Mouse (Mus musculus) Patski (cell line): ENCODE measurements at regions not wholly inside any gene's neighbourhood (a gene's known extent, or its start where the extent isn't known, plus 50 kb on each side); places are given as distances from the start of the nearest gene placed in this dataset.
A peak's percentile ranks its signal among the peaks of the same experiment; 100 is the strongest.

Experiments
- ATAC-seq: fragments of 100-300 bp; one replicate; pipeline ENCODE4 v1.8.0; 2021
- CTCF ChIA-PET: fragments of 350-600 bp; sonication (Branson Sonifier 250); formaldehyde crosslinking; loops from one replicate; lab custom pipeline; 2022; ENCODE audit warnings: inconsistent platforms; lab: Charles Lee
- POLR2A ChIA-PET: fragments of 350-600 bp; sonication (Branson Sonifier 250); formaldehyde crosslinking; loops from one replicate; lab custom pipeline; 2022; ENCODE audit warnings: antibody characterized with exemption, inconsistent platforms; lab: Charles Lee
- DNase-seq: peaks from one replicate; pipeline ENCODE4 v3.0.0-alpha.2; 2011; ENCODE audit warnings: low read depth, low spot score
- H3K27me3 ChIP-seq: fragments of 371-371 bp; one replicate; pipeline ENCODE4 v1.5.1; 2021
- CTCF ChIP-seq: fragments of 100-300 bp; IDR thresholded peaks from one replicate; pipeline ENCODE4 v1.5.1; 2021
- in situ Hi-C: fragments of 300-500 bp; cut with MboI; formaldehyde crosslinking; loops from 3 replicates; pipeline ENCODE4 v1.11.1; 2018; ENCODE audit warnings: low pct_unique_long_range_greater_than_20kb, mixed read lengths

- in situ Hi-C loops: no loop called here
- no peak for TF ChIP-seq CTCF
- H3K27me3 ChIP-seq: no peaks in the 10 kb centered on the region
- ChIA-PET POLR2A (no interaction called here), CTCF (no interaction called here)
- DNase-seq (no peak), ATAC-seq (no peak)
These were observed 441.6 kb upstream of the A1bg start for GRCm38 (mm10) chr15:61364461-61364860.

GRCm38 (mm10) chr15:61361254-61361653, 438.4 kb upstream of the A1bg start:
- POLR2A ChIA-PET: no interaction called here
- ATAC-seq: no peak
- CTCF ChIA-PET: interaction anchor here (1.1 kb wide), 1 partner anchor 21 kb away, joined by 3 read pairs; no protein-coding TSS in a partner anchor
- no peaks in the 10 kb centered on the region for H3K27me3 ChIP-seq
- no peak for DNase-seq
- in situ Hi-C loops: no loop called here
- TF ChIP-seq CTCF: no peak

- in situ Hi-C loops: no loop called here
- no peak for TF ChIP-seq CTCF
- no peaks in the 10 kb centered on the region for H3K27me3 ChIP-seq
- DNase-seq (no peak), ATAC-seq (peak; percentile 44)
- CTCF ChIA-PET: no interaction called here
- POLR2A ChIA-PET: no interaction called here
These were observed 432.5 kb upstream of the A1bg start for GRCm38 (mm10) chr15:61355344-61355743.

DNA sequence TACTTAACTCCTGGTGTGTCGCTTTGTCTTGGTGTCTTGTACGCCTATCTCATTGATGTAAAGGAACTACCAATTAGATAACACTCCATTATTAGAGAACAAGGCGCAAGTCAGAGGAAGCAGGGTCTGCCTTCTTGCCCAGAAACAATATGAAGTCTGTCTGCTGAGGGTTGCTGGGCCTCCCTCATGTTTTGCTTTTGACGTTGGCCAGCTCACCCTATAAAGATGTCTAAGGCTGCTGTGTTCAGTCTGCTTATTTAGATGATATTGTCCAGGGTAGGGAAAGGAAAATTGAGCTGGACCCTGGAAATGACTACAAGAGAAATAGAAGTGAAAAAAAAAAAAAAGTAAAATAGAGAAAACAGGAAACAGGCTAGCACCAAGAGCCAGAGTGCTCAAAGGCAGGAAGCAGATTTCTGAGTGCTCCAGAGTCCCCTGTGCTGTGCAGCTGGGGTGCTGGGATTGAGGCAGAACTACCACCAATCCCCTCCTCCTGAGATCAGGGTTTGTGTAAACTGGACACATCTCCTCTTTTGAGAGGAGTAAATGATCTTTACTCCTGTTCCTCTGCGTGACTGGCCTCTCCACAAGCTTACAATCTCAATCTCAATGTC, 429.0 kb upstream of the A1bg start:
- in situ Hi-C loops: no loop called here
- ATAC-seq: no peak
- no peaks in the 10 kb centered on the region for H3K27me3 ChIP-seq
- POLR2A ChIA-PET: interaction anchor here (0.5 kb wide), 1 partner anchor 13 kb away, joined by 3 read pairs; no protein-coding TSS in a partner anchor
- no peak for DNase-seq
- no peak for TF ChIP-seq CTCF
- CTCF ChIA-PET: interaction anchor here (0.8 kb wide), 1 partner anchor 11 kb away, joined by 3 read pairs; no protein-coding TSS in a partner anchor

DNA sequence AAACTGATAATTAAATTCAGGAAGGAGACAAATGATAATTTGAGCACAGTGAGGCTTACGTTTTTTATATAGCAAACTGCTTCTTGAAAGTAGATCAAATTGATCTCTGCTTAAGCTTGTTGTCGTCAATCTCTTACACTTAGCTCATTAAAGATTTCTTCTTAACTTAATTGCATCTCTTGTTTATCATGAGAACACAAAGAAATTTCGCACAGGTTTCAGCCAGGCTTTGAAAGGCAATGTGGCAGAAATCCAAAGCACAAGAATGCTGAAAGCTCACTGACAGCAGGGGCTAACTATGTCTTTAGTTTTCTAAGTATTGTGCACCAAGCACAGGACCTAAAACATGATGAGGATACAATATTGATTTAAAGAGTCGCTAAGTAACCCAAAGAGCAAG, 422.3 kb upstream of the A1bg start:
- POLR2A ChIA-PET: no interaction called here
- ATAC-seq: no peak

DNA sequence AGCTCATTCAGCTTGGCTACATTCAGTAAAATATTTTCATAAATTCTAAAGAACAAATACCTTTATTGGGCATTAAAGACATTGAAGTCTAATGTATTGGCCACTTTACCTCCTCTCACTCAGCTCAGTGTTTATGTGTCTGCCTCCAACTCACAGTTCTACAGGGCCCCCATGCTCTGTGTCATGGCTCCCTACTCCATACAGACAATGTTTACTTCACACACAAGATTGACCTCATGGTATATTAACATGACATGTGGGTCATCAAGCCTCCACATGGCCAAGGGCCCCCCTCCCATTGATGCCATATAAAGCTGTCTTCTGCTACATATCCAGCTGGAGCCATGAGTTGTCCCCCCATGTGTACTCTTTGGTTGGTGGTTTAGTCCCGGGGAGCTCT, 419.8 kb upstream of the A1bg start:
- ATAC-seq (no peak), DNase-seq (no peak)
- no peak for TF ChIP-seq CTCF
- CTCF ChIA-PET: interaction anchor here (1.6 to 1.7 kb wide), 2 partner anchors 9 to 14 kb away, joined by 4 read pairs; no protein-coding TSS in a partner anchor
- no peaks in the 10 kb centered on the region for H3K27me3 ChIP-seq
- in situ Hi-C loops: no loop called here
- POLR2A ChIA-PET: no interaction called here

More for the DNA sequence above, 422.3 kb upstream of the A1bg start:
- CTCF ChIA-PET: interaction anchor here (1.0 kb wide), 1 partner anchor 15 kb away, joined by 4 read pairs; no protein-coding TSS in a partner anchor
- in situ Hi-C loops: no loop called here
- DNase-seq: no peak
- TF ChIP-seq CTCF: no peak
- no peaks in the 10 kb centered on the region for H3K27me3 ChIP-seq

GRCm38 (mm10) chr15:61327925-61328324, 405.1 kb upstream of the A1bg start:
- H3K27me3 ChIP-seq: no peaks in the 10 kb centered on the region
- no peak for ATAC-seq
- ChIA-PET POLR2A (no interaction called here), CTCF (no interaction called here)
- no peak for TF ChIP-seq CTCF
- in situ Hi-C loops: no loop called here
- no peak for DNase-seq

DNA sequence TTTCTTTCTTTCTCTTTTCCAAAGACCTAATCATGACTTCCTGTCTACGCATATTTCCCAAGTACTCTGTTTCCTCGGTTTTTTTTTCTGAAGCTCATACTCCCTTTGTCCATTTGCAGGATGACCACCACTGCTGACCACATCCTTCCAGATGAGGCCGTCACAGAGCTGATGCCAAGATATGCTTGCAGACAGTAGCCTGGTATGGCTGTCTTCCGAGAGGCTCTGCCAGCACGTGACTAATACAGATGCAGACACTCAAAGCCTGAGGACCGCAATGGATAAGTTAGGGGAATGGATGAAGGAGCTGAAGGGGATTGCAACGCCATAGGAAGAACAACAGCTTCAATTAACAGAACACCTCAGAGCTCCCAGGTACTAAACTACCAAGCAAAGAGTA, 399.4 kb upstream of the A1bg start:
- in situ Hi-C loops: no loop called here
- ChIA-PET POLR2A (no interaction called here), CTCF (no interaction called here)
- no peak for TF ChIP-seq CTCF
- ATAC-seq (no peak), DNase-seq (no peak)
- H3K27me3 ChIP-seq: no peaks in the 10 kb centered on the region

DNA sequence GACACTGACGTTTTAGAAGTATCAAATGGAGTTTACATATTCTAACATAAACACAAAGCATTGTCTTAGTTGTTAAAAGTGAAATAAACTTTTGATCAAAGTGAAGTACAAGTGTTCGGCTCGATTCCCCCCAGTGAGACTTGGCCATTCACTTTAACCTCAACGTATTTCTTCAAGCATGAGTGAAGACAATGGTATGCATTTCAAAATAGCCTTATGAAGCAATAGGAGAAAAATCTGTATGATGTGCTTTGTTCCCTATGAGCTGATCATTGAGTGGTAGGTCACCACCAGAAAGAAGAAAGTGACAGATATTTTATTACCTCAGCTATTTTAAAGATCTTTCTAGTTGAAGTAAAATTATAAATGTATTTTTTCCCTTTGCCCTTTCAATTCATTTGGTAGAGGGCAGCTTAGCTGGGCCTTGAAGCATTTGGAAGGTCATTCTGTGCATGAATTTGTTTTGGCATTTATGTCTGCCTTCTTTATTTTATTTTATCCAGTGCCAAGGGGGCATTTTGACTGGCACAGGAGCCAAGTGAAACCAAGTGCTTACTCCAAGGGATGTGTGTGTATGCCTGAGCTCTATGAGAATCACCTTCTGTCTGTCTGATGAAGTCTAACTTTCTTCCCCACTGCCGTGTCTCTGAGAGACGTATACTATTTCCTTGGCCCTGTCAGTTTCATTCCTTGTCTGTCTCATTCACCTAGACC, 386.8 kb upstream of the A1bg start:
- ATAC-seq (no peak), DNase-seq (no peak)
- H3K27me3 ChIP-seq: no peaks in the 10 kb centered on the region
- POLR2A ChIA-PET: no interaction called here
- CTCF ChIA-PET: interaction anchor here (1.1 to 1.5 kb wide), 2 partner anchors 9 to 11 kb away, joined by 3 to 5 read pairs; no protein-coding TSS in a partner anchor
- no peak for TF ChIP-seq CTCF
- in situ Hi-C loops: no loop called here

GRCm38 (mm10) chr15:61308936-61309335, 386.1 kb upstream of the A1bg start:
- CTCF ChIA-PET: interaction anchor here (1.1 to 1.5 kb wide), 2 partner anchors 10 to 90 kb away, joined by 3 read pairs; no protein-coding TSS in a partner anchor
- in situ Hi-C loops: no loop called here
- no peaks in the 10 kb centered on the region for H3K27me3 ChIP-seq
- TF ChIP-seq CTCF: no peak
- POLR2A ChIA-PET: no interaction called here
- DNase-seq (peak; percentile 33), ATAC-seq (peak; percentile 26)

DNA sequence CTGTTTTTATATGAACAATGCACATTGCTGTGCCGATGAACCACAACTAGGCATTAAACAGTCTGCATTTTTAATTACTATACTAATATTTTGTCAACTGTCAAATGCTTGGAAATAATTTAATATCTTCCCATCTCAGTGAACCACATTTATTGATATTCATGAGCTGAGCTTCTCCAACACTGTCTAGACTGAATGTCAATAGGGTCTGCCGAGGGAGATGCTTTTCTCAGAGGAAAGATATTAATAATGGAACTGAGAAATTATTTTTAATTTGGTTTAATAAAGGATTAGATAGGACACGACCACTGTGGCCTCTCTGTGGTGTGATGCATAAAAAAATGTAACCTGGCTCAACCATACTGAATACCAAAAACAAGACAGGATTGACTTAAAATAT, 381.7 kb upstream of the A1bg start:
- ChIA-PET POLR2A (no interaction called here), CTCF (no interaction called here)
- DNase-seq: no peak
- no peak for ATAC-seq
- no peak for TF ChIP-seq CTCF
- in situ Hi-C loops: no loop called here
- H3K27me3 ChIP-seq: no peaks in the 10 kb centered on the region
